Mouse (Mus musculus): Measurements from ENCODE around the gene Ibtk. TPM values are rescaled to one million over a fixed set of nuclear protein-coding genes. Genes with fewer than 3 reads are reported as not detected.
"Not testable (repeated sequence)": the region's sequence is repeated elsewhere in the genome, so short reads cannot be mapped to it uniquely, and the experiment has no call there.

Gene Ibtk
- 10 to 100 TPM; 38.0 to 38.2 TPM for total RNA-seq (2021)

GRCm38 (mm10) chr9:85749142-85749921 is at the start of gene Ibtk:
TSS of gene Ibtk (minus strand) at chr9:85749334.
- intact Hi-C loops (cut with DNase I): no loop called here
- peak; percentile 97 for DNase-seq

- intact Hi-C loops (cut with DNase I); DNase-seq: not testable (repeated sequence)
Measured at GRCm38 (mm10) chr9:85791521-85791920, 42.4 kb upstream of the Ibtk start.

GRCm38 (mm10) chr9:85780249-85780648 is 31.1 kb upstream of the Ibtk start:
- intact Hi-C loops (cut with DNase I): no loop called here
- DNase-seq: no peak

- no peak for DNase-seq
- intact Hi-C loops (cut with DNase I): loop anchor here (1.0 kb wide), 1 partner anchor 672 kb away; no protein-coding TSS in a partner anchor
Measured at GRCm38 (mm10) chr9:85779458-85779857, 30.3 kb upstream of the Ibtk start.

DNA sequence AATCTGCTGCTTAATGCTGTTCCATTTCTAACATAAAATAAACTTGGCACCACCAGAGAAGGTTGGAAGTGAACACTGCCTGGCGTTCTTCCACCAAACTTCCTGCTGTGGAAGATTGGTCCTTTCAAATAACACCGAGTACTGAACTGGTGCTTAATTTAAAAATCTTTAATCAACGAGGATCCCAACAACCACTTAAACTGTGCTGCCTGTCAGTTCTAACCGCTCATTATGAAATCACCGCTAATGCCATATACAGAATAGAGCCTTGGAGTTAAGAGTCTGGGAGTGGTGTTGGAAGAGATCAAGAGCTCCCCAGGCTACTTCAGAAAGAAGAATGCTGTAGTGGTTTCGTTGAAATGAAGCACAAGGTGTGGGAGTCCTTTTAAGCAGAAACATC is 28.4 kb upstream of the Ibtk start:
- peak; percentile 7 for DNase-seq

DNA sequence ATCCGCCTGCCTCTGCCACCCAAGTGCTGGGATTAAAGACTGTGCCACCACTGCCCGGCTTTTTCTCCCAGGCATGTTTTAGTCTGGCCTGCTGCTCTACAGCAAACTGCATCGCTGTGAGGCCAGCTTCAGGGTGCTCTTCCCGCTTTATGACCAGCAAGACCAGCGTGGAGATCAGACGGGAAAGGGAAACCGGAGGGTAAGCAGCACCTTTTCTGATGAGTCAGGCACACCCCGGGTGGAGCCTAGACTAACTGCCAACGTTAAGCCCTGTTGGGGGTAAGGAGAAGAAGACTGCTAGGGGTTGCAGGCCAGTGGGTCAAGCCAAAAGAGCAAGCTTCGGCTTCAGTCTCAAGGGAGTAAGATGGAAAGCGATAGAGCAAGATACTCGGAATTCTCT is 23.1 kb upstream of the Ibtk start:
- no peak for DNase-seq
- intact Hi-C loops (cut with DNase I): no loop called here

More for the DNA sequence above, 28.4 kb upstream of the Ibtk start:
- intact Hi-C loops (cut with DNase I): no loop called here

- intact Hi-C loops (cut with DNase I): no loop called here
- DNase-seq: no peak
Measured at GRCm38 (mm10) chr9:85771454-85771853, 22.3 kb upstream of the Ibtk start.

DNA sequence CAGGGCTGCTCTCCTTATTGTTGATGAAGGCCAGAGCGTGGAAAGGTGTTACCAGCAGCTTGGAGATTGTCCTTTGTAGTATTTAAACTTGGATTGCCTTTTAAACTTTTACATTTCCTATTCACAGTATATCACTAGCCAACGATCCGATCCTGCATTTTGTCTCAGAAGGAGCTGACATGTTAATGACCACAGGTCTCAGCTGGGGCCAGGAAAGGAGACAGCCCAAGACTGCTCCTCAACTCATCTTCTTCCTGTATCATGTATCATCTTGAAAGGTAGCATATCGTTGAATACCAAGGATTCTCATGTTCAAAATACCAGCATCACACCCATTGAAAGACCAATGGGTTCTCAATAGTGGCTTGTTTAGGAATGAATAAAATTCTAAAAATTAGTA is 21.2 kb upstream of the Ibtk start:
- intact Hi-C loops (cut with DNase I): no loop called here

GRCm38 (mm10) chr9:85769057-85769789 is 20.1 kb upstream of the Ibtk start:
- no peak for DNase-seq
- intact Hi-C loops (cut with DNase I): no loop called here

More for the DNA sequence above, 21.2 kb upstream of the Ibtk start:
- no peak for DNase-seq

DNA sequence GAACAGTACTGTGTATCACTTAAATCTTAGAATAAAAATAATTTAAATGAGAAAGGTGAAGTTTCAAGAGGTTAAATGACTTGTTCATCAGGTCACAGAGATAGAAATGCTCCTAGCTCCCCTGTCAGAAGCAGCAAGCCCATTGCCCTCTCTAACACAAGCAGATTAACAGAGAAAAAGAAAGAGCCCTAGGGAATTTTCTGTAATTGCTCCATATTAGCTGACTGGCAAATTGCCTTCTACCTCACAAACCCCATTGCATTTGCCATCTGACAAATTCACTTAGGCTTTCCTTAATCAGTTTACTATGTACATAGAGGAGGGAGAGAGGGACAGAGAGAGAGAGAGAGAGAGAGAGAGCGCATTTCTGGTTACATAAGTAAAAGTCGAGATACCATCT is 18.1 kb upstream of the Ibtk start:
- intact Hi-C loops (cut with DNase I): no loop called here
- DNase-seq: no peak

GRCm38 (mm10) chr9:85762476-85762875 is 13.3 kb upstream of the Ibtk start:
- intact Hi-C loops (cut with DNase I): no loop called here
- DNase-seq: no peak

DNA sequence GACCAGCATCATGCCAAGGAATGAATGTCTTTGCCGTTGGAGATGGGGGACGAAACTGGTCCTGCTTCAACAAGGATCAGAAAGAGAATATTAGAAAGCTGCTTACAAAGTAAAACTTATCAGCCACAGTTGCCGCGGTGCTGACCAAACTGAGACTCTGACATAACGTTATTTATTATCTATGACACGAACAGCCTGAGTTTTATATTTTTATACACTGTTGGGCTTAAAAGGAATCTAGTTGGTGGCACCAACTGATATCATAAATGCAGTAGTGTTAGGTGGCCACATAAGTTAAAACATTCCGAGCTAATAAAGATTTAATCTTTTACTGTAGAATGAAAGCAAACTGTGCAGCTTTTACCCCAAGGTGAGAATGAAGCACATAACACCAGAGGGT is 1.7 kb upstream of the Ibtk start:
- intact Hi-C loops (cut with DNase I): no loop called here
- DNase-seq: no peak

DNA sequence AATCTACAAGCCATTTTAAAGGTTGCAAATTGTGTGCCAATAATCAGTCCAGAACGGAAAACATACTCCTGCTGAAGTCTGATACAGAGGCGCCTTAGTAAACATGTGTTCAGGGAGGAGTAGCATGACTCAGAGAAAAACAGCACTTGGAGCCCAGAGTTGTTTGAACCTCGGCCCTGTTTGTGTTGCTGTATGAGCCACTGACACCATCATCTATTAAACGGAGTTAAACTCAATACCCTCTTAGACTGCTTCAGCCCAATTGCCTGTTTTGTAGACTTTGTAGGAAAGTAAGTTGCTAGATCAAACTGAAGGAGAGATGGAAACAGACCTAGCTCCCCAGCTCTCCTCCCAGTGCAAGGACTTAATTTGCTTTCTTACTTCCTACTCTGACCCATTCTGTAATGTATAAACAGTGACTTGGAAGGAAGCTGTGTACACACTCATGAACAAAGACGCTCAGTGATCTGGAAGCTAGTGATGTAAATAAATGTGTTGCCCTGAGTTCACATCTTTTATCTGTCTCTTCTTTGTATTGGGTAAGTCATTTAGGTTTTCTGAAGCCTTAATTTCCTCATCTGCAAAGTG is 882 bp upstream of the Ibtk start:
- intact Hi-C loops (cut with DNase I): no loop called here
- DNase-seq: no peak

GRCm38 (mm10) chr9:85748204-85749141 is 661 bp downstream of the Ibtk start:
- DNase-seq: peak; percentile 85
- intact Hi-C loops (cut with DNase I): no loop called here

GRCm38 (mm10) chr9:85745566-85745965 is 3.6 kb downstream of the Ibtk start:
- intact Hi-C loops (cut with DNase I): no loop called here
- no peak for DNase-seq

- no peak for DNase-seq
- intact Hi-C loops (cut with DNase I): no loop called here
Measured at GRCm38 (mm10) chr9:85743358-85743757, 5.8 kb downstream of the Ibtk start.

DNA sequence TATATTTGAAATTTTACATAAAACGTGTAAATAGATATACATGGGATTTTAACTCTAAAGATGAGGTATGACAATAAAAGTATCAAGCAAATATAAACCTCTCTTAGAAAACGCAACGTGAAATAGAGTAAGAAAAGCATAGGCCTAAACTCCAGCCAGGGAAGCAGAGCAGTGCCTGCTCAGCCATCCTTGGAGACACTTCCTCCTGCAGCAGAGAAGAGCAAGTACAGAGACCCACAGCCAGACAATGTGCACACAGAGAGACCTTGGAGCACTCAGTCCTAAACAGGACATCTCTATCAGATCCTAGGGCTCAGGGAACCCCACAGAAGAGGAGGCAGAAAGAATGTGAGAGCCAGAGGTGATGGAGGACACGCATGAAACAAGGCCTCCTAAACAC is 7.0 kb downstream of the Ibtk start:
- no peak for DNase-seq
- intact Hi-C loops (cut with DNase I): no loop called here

GRCm38 (mm10) chr9:85739279-85739678 is 9.9 kb downstream of the Ibtk start:
- intact Hi-C loops (cut with DNase I): no loop called here

GRCm38 (mm10) chr9:85734821-85735220 is 14.3 kb downstream of the Ibtk start:
- intact Hi-C loops (cut with DNase I): no loop called here
- DNase-seq: no peak

More at GRCm38 (mm10) chr9:85739279-85739678, 9.9 kb downstream of the Ibtk start:
- no peak for DNase-seq

DNA sequence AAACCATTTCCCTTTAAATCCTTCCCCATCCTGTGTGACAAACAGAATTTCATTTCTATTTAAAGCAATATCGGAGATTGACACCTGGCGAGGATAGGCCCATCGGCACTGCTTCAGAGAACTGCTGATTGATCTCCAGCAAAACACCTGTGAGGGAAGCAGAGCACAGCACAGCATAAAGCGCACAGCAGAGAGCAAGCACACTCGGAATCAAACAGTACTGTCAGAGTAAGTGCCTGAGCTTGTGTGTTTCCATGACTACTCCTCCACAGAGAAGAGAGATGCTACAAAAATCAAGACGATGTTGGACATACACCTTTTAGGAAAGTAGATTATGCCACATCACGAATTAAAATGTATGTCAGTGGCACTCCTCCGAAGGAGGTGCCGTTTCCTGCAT is 25.1 kb downstream of the Ibtk start:
- intact Hi-C loops (cut with DNase I): loop anchor here (5.0 kb wide), 1 partner anchor 783 kb away; no protein-coding TSS in a partner anchor
- no peak for DNase-seq

Data from left cerebral cortex, postnatal 4 days (tissue).